Mouse (Mus musculus): ENCODE data around the gene Abca13.

Gene Abca13

DNA sequence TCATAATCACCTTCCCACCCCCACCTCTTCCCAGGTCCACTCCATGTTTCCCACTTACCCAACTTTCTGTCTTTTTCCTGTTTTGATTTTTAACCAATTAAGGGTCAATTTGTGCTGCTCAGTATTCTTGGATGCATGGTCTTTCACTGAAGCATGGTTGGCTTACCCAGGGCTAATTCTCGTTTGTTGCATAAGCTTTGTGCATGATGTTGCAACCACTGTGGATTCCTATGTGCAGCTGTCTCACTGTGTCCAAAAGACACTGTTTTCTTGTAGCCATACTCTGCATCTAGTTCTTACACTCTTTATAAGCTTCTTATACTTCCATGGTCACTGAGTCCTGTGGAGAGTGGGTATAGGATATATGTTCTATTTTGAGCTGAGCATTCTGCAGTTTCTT is 477.7 kb downstream of the Abca13 start:
- no peak for DNase-seq (ENCODE audit: low spot score in 2 of 2)

DNA sequence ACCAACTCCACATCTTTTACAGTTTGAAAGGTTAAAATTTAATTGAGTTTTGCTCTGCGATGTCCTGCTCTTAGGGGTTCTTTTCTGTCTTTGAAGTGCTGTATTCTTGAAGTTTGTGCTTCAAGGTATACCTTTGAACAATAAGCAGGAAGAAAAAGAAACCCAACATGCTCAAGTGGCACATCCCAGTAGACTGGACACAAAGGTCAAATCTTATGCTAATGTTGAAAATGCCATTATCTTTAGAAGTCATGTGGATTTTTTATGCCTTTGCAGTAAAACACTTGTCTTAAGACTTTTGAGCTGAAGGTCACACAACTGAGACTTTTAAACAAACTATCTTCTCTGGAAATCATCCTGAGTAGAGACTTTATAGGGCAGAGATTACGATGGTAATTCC is 493.2 kb downstream of the Abca13 start:
- DNase-seq (ENCODE audit: low spot score in 2 of 2), result no peak

DNA sequence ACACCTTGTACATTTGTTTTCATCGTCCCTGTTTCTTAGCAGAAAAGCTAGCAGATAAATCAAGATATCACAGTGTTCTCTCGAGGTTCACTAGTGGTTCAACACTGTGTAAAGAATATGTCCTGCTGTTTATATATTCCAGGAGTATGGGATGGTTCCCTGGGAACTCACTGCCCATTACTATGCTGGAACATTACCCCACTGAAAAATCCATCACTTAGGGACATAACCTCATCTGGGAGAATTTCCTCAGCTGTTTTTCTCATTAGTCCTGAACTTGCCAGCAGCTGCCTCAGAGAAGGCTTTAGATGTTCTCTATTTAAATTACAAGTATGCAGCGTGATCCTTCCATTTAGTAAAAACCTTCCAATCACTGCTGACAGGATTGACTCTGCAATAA is 513.4 kb downstream of the Abca13 start:
- no peak for DNase-seq (ENCODE audit: low spot score in 2 of 2)

DNA sequence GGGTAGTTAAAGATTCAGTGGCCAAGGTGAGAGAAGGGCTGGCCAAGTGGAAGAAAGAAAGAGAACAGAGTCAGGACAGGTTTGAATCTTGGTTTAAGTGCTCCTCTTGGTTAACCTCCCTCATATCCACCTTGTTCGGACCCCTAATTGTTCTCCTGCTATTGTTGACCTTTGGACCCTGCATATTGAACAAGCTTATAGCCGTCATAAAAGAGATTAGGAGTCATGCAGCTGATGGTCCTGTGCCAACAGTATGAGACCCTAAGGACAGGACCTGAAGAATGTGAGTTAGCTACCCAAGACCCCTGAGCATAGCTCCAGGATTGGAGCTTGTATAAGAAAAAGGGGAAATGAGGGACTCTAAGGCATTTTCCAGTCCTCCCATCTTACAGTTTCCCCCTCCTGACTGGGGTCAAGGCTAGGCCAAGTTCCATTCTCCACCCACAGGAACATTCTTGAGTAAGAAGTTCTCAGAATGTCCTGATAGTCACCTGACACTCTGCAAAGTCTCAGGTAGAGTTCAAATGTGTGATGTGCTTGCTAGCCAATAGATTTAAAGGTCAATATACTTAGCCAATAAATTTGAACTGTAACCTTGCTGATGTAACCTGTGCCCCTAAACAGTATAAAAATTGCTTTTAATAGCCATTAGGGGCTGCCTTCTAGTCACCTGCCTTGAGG is 536.2 kb downstream of the Abca13 start:
- no peak for DNase-seq (ENCODE audit: low spot score in 2 of 2)

DNA sequence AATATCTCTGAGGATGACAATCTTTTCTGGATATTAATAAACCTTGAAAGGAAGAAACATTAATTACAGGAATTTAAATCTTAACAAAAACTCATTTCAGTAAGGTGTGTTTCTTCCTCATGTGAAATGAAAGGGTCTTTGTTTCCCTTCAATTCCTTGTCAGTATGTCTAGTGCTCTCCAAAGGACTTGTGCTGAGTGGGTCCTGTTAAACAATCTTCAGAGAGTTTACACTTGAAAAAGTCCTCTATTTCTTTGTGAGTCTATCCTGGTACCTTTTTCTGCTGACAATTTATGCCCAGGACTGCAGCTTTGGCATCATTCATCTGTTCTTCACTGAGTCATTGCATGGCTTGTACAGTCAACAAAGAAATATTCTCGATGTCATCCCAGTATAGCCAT is 539.6 kb downstream of the Abca13 start:
- no peak for DNase-seq (ENCODE audit: low spot score in 2 of 2)

All from heart, adult 9 months (tissue).